Mouse (Mus musculus) erythroblast, embryonic 14.5 days (primary cell): ENCODE data around the gene Cphx3.
"Not testable (repeated sequence)": the region's sequence is repeated elsewhere in the genome, so short reads cannot be mapped to it uniquely, and the experiment has no call there.

Source experiments
- GATA1 ChIP-seq: IDR thresholded peaks from 2 replicates; pipeline ENCODE4 v1.6.1; 2012; ENCODE audit warnings: low read length, inconsistent platforms, mixed read lengths
- TAL1 ChIP-seq: IDR thresholded peaks from 3 replicates; pipeline ENCODE4 v1.6.1; 2012; ENCODE audit warnings: low read length, inconsistent platforms, mixed read lengths

GRCm38 (mm10) chr14:26047026-26047425 lies 35.1 kb upstream of the Cphx3 start:
- TF ChIP-seq GATA1, TAL1: not testable (repeated sequence)
